Mouse (Mus musculus): ENCODE results near the gene Cd276.
"Not testable (repeated sequence)": the region's sequence is repeated elsewhere in the genome, so short reads cannot be mapped to it uniquely, and the experiment has no call there.

The Cd276 gene

GRCm38 (mm10) chr9:58554908-58555684 lies at the start of gene Cd276:
TSS of gene Cd276 (minus strand) at chr9:58555437.
- DNase-seq (ENCODE audit: low read depth, low spot score): no peak

- no peak for DNase-seq (ENCODE audit: low read depth, low spot score)
Measured at GRCm38 (mm10) chr9:58595313-58595712, 40.1 kb upstream of the Cd276 start.

- DNase-seq (ENCODE audit: low read depth, low spot score): no peak
Measured at GRCm38 (mm10) chr9:58588657-58589056, 33.4 kb upstream of the Cd276 start.

- DNase-seq (ENCODE audit: low read depth, low spot score): no peak
Measured at GRCm38 (mm10) chr9:58584323-58584722, 29.1 kb upstream of the Cd276 start.

- peak; percentile 77 for DNase-seq (ENCODE audit: low read depth, low spot score)
Measured at GRCm38 (mm10) chr9:58583267-58583641, 28.0 kb upstream of the Cd276 start.

- DNase-seq (ENCODE audit: low read depth, low spot score): peak; percentile 67
Measured at GRCm38 (mm10) chr9:58582581-58583266, 27.5 kb upstream of the Cd276 start.

GRCm38 (mm10) chr9:58581958-58582540 lies 26.8 kb upstream of the Cd276 start, which contains the start of gene Nptn:
TSS of gene Nptn (plus strand) at chr9:58582240.
- peak; percentile 98 for DNase-seq (ENCODE audit: low read depth, low spot score)

GRCm38 (mm10) chr9:58581283-58581930 lies 26.2 kb upstream of the Cd276 start:
- no peak for DNase-seq (ENCODE audit: low read depth, low spot score)

- peak; percentile 56 for DNase-seq (ENCODE audit: low read depth, low spot score)
Measured at GRCm38 (mm10) chr9:58580453-58581195, 25.4 kb upstream of the Cd276 start.

GRCm38 (mm10) chr9:58578669-58579068 lies 23.4 kb upstream of the Cd276 start:
- DNase-seq (ENCODE audit: low read depth, low spot score): peak; percentile 65

GRCm38 (mm10) chr9:58571001-58571400 lies 15.8 kb upstream of the Cd276 start:
- DNase-seq (ENCODE audit: low read depth, low spot score): no peak

- peak; percentile 67 for DNase-seq (ENCODE audit: low read depth, low spot score)
Measured at GRCm38 (mm10) chr9:58567682-58568081, 12.4 kb upstream of the Cd276 start.

GRCm38 (mm10) chr9:58565945-58566344 lies 10.7 kb upstream of the Cd276 start:
- not testable (repeated sequence) for DNase-seq (ENCODE audit: low read depth, low spot score)

- no peak for DNase-seq (ENCODE audit: low read depth, low spot score)
Measured at GRCm38 (mm10) chr9:58560211-58560610, 5.0 kb upstream of the Cd276 start.

GRCm38 (mm10) chr9:58557457-58558455 lies 2.5 kb upstream of the Cd276 start:
- no peak for DNase-seq (ENCODE audit: low read depth, low spot score)

GRCm38 (mm10) chr9:58556627-58557026 lies 1.4 kb upstream of the Cd276 start:
- DNase-seq (ENCODE audit: low read depth, low spot score): no peak

- DNase-seq (ENCODE audit: low read depth, low spot score): no peak
Measured at GRCm38 (mm10) chr9:58555685-58556414, 613 bp upstream of the Cd276 start.

GRCm38 (mm10) chr9:58554056-58554907 lies 955 bp downstream of the Cd276 start:
- no peak for DNase-seq (ENCODE audit: low read depth, low spot score)
